Mouse (Mus musculus) urinary bladder, postnatal 14 days (tissue): ENCODE measurements around the gene Gm44805.

Source experiments
- DNase-seq: peaks from one replicate; pipeline ENCODE4 v3.0.0; 2021; ENCODE audit warnings: low spot score

Gene Gm44805

DNA sequence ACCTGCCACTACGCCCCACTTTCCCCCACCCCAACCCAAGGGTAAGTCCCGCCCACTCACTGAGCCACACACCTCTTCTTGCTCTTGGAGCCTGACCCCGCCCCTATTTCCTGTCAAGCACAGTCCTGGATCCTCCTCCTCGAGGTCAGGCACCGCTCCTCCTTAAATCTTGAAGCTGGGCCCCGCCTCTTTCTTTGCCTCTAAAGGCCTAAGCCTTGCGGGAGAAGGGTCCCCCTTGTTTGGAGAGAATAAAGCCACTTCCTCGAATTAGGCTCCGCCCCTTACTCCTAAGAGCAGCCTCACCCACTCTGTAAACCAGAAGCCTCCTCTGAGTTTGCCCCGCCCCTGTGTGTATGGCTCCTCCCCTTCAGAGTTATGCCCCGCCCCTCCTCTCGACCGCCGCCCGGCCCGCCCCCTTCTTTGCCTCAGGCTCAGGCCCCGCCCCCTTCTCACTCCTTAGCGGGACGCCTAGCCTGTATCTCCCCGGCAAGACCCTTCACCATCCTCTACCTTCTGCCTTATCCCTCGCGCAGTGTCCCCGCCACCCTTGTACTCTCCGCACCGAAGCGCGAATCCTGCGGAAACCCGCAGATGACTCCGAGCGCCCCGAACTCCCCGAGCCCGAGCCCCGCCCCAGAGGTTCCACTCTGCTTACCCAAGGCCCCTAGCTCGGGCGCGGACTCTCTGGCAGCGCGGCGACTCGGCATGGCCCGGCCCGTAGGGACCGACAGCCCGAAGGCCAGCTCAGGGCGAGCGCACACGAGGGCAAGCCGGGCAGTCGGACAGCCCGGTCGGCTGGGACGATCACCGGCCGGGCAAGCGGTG, 52.5 kb downstream of the Gm44805 start:
- DNase-seq: peak; percentile 97

DNA sequence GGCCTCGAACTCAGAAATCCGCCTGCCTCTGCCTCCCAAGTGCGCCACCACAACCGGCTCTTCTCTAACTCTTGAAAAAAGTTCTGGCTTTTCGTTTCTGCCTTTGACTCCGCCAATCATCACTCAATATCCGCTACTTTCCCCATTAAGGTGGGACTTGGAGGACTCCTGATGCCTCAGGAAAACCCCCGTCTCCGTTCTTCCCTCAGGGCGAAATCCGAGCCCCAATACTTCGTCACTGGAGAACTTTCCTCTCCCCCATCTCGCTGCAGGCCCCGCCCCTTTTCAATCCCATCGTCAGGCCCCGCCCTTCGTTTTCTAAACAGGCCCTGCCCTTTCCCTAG, 53.1 kb downstream of the Gm44805 start:
- DNase-seq: no peak

DNA sequence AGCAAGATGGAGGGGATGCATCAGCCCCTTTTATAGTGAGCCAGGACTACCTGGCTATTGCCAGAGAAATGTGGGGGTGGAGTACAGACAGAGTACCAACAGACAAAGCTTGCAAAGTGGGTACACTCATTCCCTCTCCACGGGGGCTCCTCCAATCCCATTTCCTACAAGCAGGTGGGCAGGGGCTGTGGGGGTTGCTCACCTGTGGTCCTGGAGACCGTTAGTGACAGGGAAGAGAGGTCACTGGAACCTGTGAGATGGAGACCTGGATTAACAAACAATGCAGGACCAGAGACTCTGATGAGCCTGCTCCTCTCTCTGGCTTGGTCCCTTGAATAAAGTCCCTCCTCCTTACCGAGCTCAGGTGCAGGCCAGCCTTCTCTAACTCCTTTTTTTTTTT, 53.5 kb downstream of the Gm44805 start:
- no peak for DNase-seq

DNA sequence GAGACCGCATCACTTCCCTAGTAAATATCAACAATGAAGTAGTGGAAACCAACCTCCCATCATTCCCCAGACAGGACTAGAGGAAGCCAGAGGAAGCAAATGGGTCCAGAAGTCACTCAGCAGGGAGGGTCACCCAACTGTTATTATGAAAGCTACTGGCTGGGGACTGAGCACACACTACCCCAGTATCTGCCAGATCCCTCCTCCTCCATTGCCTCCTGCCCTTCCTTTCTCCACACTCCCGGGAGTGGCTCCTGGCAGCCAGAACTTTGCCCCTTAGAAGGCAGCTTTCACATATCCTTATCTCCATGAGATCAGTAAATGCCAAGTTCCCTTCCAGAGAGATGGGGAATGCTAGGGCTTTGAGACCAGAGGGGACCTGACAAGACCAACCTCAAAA, 57.8 kb downstream of the Gm44805 start:
- no peak for DNase-seq

DNA sequence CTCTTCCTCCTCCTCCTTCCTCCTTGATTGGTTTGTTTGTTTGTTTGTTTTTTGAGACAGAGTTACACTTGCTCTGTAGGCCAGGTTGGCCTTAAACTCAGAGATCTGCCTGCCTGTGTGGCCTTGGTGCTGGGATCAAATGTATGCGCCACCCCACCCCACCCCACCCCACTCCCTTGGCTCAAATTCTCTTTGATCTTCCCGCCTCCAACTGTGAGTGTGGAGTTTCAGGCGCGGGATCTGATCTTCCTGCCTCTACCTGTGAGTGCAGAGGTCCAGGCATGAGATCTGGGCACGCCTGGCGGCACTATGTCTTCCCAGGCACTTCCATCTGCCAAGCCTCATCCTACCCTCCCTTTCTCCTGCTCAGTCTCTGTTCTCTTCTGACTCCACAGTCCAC, 59.0 kb downstream of the Gm44805 start:
- DNase-seq: no peak
